7 mouse cellular contexts compared by ENCODE assay signal in genomic region chr4:41314141-41315129, GRCm38 (mm10). TPM values are rescaled to one million over a fixed set of nuclear protein-coding genes. Genes with fewer than 3 reads are reported as not detected.
DNase-seq lines count a peak whose midpoint lies in the region; ATAC-seq lines count a peak whose summit lies in the region.

TSS of gene Dcaf12 (minus strand) at chr4:41314889.

- H3K9ac ChIP-seq in embryonic facial prominence, embryonic 12.5 days, result peak within 1 kb of the TSS; percentile 91
- H3K9ac ChIP-seq in limb, embryonic 11.5 days (ENCODE audit: low read length), result peak within 1 kb of the TSS; percentile 95
- H3K9ac ChIP-seq in midbrain, embryonic 14.5 days (replicated peaks; ENCODE audit: low read length), result peak within 1 kb of the TSS; percentile 89

- H3K4me1 ChIP-seq in embryonic facial prominence, embryonic 12.5 days, result peaks cover 12% of the 10 kb centered on the region; the same call in 1 of the 2 replicates
- H3K4me1 ChIP-seq in limb, embryonic 11.5 days (ENCODE audit: control insufficient read depth, insufficient read depth, low read length), result peaks cover 8% of the 10 kb centered on the region
- H3K4me1 ChIP-seq in midbrain, embryonic 14.5 days (ENCODE audit: control insufficient read depth, insufficient read depth, low read length), result peaks cover 14% of the 10 kb centered on the region

- peak; percentile 95 for DNase-seq in adrenal gland, postnatal 25 days
- peak; percentile 100 for DNase-seq in heart, adult 11 months
- DNase-seq in kidney, adult 18-20 months, result peak; percentile 95
- peak; percentile 95 for DNase-seq in limb, embryonic 11.5 days (ENCODE audit: low spot score)
- DNase-seq in midbrain, embryonic 14.5 days, result peak; percentile 97
- peak; percentile 89 to 91 for DNase-seq in spleen, adult 18-20 months

- H3K27me3 ChIP-seq in embryonic facial prominence, embryonic 12.5 days, result no peaks in the 10 kb centered on the region
- H3K27me3 ChIP-seq in limb, embryonic 11.5 days (ENCODE audit: control insufficient read depth, insufficient read depth, low read length), result no peaks in the 10 kb centered on the region
- no peaks in the 10 kb centered on the region for H3K27me3 ChIP-seq in midbrain, embryonic 14.5 days (ENCODE audit: control insufficient read depth, insufficient read depth, low read length)

- ATAC-seq in embryonic facial prominence, embryonic 12.5 days (ENCODE audit: insufficient number of reproducible peaks, insufficient read depth, low FRiP score, low TSS enrichment), result peak; percentile 91
- ATAC-seq in limb, embryonic 11.5 days (ENCODE audit: insufficient number of reproducible peaks, low FRiP score, low TSS enrichment, low read depth), result peak; percentile 95
- ATAC-seq in midbrain, embryonic 14.5 days (ENCODE audit: low FRiP score, low TSS enrichment), result peak; percentile 97

- no peaks in the 10 kb centered on the region for H3K9me3 ChIP-seq in embryonic facial prominence, embryonic 12.5 days
- H3K9me3 ChIP-seq in limb, embryonic 11.5 days (ENCODE audit: control insufficient read depth, low read length), result no peaks in the 10 kb centered on the region
- H3K9me3 ChIP-seq in midbrain, embryonic 14.5 days (ENCODE audit: control insufficient read depth, low read length), result no peaks in the 10 kb centered on the region

- WGBS in embryonic facial prominence, embryonic 12.5 days, result under 1% methylated on average over 70 of the region's 70 CpGs
- under 1% methylated on average over 70 of the region's 70 CpGs for WGBS in limb, embryonic 11.5 days
- WGBS in midbrain, embryonic 14.5 days, result under 1% methylated on average over 70 of the region's 70 CpGs

- H3K27ac ChIP-seq in embryonic facial prominence, embryonic 12.5 days, result peak within 1 kb of the TSS; percentile 97
- peak within 1 kb of the TSS; percentile 92 for H3K27ac ChIP-seq in limb, embryonic 11.5 days (replicated peaks; ENCODE audit: low read depth, low read length)
- H3K27ac ChIP-seq in midbrain, embryonic 14.5 days (replicated peaks; ENCODE audit: low read depth, low read length), result peak within 1 kb of the TSS; percentile 79

- peak within 1 kb of the TSS; percentile 76 for H3K4me2 ChIP-seq in embryonic facial prominence, embryonic 12.5 days (replicated peaks)
- H3K4me2 ChIP-seq in limb, embryonic 11.5 days (ENCODE audit: low read depth, severe bottlenecking), result peak within 1 kb of the TSS; percentile 87
- peak within 1 kb of the TSS; percentile 90 for H3K4me2 ChIP-seq in midbrain, embryonic 14.5 days (ENCODE audit: low read length)

- peak within 1 kb of the TSS; percentile 86 for H3K4me3 ChIP-seq in embryonic facial prominence, embryonic 12.5 days
- peak within 1 kb of the TSS; percentile 98 for H3K4me3 ChIP-seq in limb, embryonic 11.5 days (ENCODE audit: low read depth, low read length)
- peak within 1 kb of the TSS; percentile 99 for H3K4me3 ChIP-seq in midbrain, embryonic 14.5 days (replicated peaks; ENCODE audit: low read depth, low read length)

- H3K36me3 ChIP-seq in embryonic facial prominence, embryonic 12.5 days, result peaks cover 27% of the 10 kb centered on the region
- H3K36me3 ChIP-seq in limb, embryonic 11.5 days (ENCODE audit: control insufficient read depth, insufficient read depth, low read length), result peaks cover 11% of the 10 kb centered on the region
- peaks cover 32% of the 10 kb centered on the region for H3K36me3 ChIP-seq in midbrain, embryonic 14.5 days (ENCODE audit: control insufficient read depth, insufficient read depth, low read length)

RNA-seq across cellular contexts. Expression of gene Dcaf12, which starts in this region (rescaled TPM):
- total RNA-seq in adrenal gland, postnatal 25 days (2021), result 56.6 and 63.0 TPM in 2 replicates
- polyA plus RNA-seq in embryonic facial prominence, embryonic 12.5 days (2016; fragmentation: Nextera tagmentation; extraction: Ambion mirVana), result 55.7 and 57.1 TPM in 2 replicates
- 46.4 and 47.2 TPM in 2 replicates for polyA plus RNA-seq in limb, embryonic 11.5 days (2014; fragmentation: Nextera tagmentation; extraction: Ambion mirVana)
- 63.6 and 66.6 TPM in 2 replicates for polyA plus RNA-seq in midbrain, embryonic 14.5 days (2014; fragmentation: Nextera tagmentation; extraction: Ambion mirVana)

Comparison
In these comparisons a context has a peak if more than half of its experiments do, and no peak if none do; other contexts are left out.
1. Peak in every context shown above with its lines: DNase-seq, ATAC-seq, H3K4me3 ChIP-seq and H3K27ac ChIP-seq.